Comparison of ENCODE assay signal across 22 mouse cellular contexts in genomic region chr8:114007103-114007502, GRCm38 (mm10).
A peak's percentile ranks its signal among the peaks of the same experiment; 100 is the strongest.
DNase-seq lines count a peak whose midpoint lies in the region; ATAC-seq and TF ChIP-seq lines count a peak whose summit lies in the region.
"Had no signal": no experiment of that assay in that cellular context is flagged by ENCODE, and none has a peak within 500 bp of the region (broad histone marks: within the 10 kb centered on the region; RNA-seq: fewer than 3 reads in every experiment).

No protein-coding gene starts in this region.

- no peak for TF ChIP-seq CTCF in heart, postnatal 0 days (IDR thresholded peaks at IDR 0.05; ENCODE audit: low read depth)

- ATAC-seq in heart, postnatal 0 days (ENCODE audit: insufficient read depth, low read depth): 0 out of 2 replicates have a peak, but pooled peaks have one; percentile 33
- ATAC-seq: liver, embryonic 12.5 days; midbrain, embryonic 13.5 days had no signal

- no peaks in the 10 kb centered on the region for H3K4me1 ChIP-seq in heart, postnatal 0 days (ENCODE audit: control insufficient read depth, insufficient read depth)
- H3K4me1 ChIP-seq: embryonic facial prominence, embryonic 15.5 days; forebrain, embryonic 12.5 days; hindbrain, embryonic 13.5 days; liver, embryonic 12.5 days; midbrain, embryonic 13.5 days; neural tube, embryonic 15.5 days had no signal

- TF ChIP-seq EP300 in heart, postnatal 0 days (IDR thresholded peaks at IDR 0.05; ENCODE audit: low read depth): no peak

- intact Hi-C loops in left cerebral cortex, postnatal 36 days (cut with DNase I): no loop called here

- no peaks in the 10 kb centered on the region for H3K27me3 ChIP-seq in heart, postnatal 0 days (ENCODE audit: control insufficient read depth, insufficient read depth, low read length)
- H3K27me3 ChIP-seq: embryonic facial prominence, embryonic 15.5 days; forebrain, embryonic 12.5 days; hindbrain, embryonic 13.5 days; liver, embryonic 12.5 days; midbrain, embryonic 13.5 days; neural tube, embryonic 15.5 days had no signal

- H3K27ac ChIP-seq in heart, postnatal 0 days (ENCODE audit: low read depth): no peak overlapping the region
- H3K27ac ChIP-seq: embryonic facial prominence, embryonic 15.5 days; forebrain, embryonic 12.5 days; hindbrain, embryonic 13.5 days; liver, embryonic 12.5 days; midbrain, embryonic 13.5 days; neural tube, embryonic 15.5 days had no signal

- no peak for DNase-seq in heart, postnatal 0 days (ENCODE audit: low spot score)
- DNase-seq in heart, adult 18-20 months: no peak
- DNase-seq in right cerebral cortex, adult 2 months (ENCODE audit: low spot score in 2 of 2): peak; percentile 25 to 37
- DNase-seq in right cerebral cortex, postnatal 4 days: no peak
- DNase-seq in left cerebral cortex, postnatal 36 days (ENCODE audit: low spot score in 2 of 2): peak; percentile 38 to 49
- no peak for DNase-seq in thymus, postnatal 25 days
- DNase-seq in spleen, postnatal 14 days (ENCODE audit: low spot score in 2 of 2): no peak
- DNase-seq: adrenal gland, postnatal 10 days; B cell, adult 2 months; cerebellum, adult 2 months; gastrocnemius, postnatal 25 days; heart, postnatal 14 days; kidney, adult 9 months; kidney, postnatal 4 days; lung, embryonic 14.5 days had no signal

- H3K36me3 ChIP-seq in heart, postnatal 0 days (replicated peaks; ENCODE audit: control insufficient read depth, insufficient read depth, low read length): no peaks in the 10 kb centered on the region
- H3K36me3 ChIP-seq: embryonic facial prominence, embryonic 15.5 days; forebrain, embryonic 12.5 days; hindbrain, embryonic 13.5 days; liver, embryonic 12.5 days; midbrain, embryonic 13.5 days; neural tube, embryonic 15.5 days had no signal

- H3K9me3 ChIP-seq in heart, postnatal 0 days (replicated peaks; ENCODE audit: control insufficient read depth, low read length): 0 out of 2 replicates have a peak, but pooled peaks cover 5% of the 10 kb centered on the region
- H3K9me3 ChIP-seq: embryonic facial prominence, embryonic 15.5 days; forebrain, embryonic 12.5 days; hindbrain, embryonic 13.5 days; liver, embryonic 12.5 days; midbrain, embryonic 13.5 days; neural tube, embryonic 15.5 days had no signal

- no peak overlapping the region for H3K9ac ChIP-seq in heart, postnatal 0 days (replicated peaks; ENCODE audit: low read depth, low read length)
- H3K9ac ChIP-seq: embryonic facial prominence, embryonic 15.5 days; forebrain, embryonic 12.5 days; hindbrain, embryonic 13.5 days; liver, embryonic 12.5 days; lung, embryonic 14.5 days; midbrain, embryonic 13.5 days; neural tube, embryonic 15.5 days had no signal

- 45% methylated on average over 10 of the region's 10 CpGs for WGBS in heart, postnatal 0 days

- no peak overlapping the region for H3K4me2 ChIP-seq in heart, postnatal 0 days (ENCODE audit: low read depth, low read length)
- H3K4me2 ChIP-seq: embryonic facial prominence, embryonic 15.5 days; forebrain, embryonic 12.5 days; hindbrain, embryonic 13.5 days; liver, embryonic 12.5 days; lung, embryonic 14.5 days; midbrain, embryonic 13.5 days; neural tube, embryonic 15.5 days had no signal

- H3K4me3 ChIP-seq in heart, postnatal 0 days (ENCODE audit: low read depth, low read length): no peak overlapping the region
- H3K4me3 ChIP-seq: embryonic facial prominence, embryonic 15.5 days; forebrain, embryonic 12.5 days; hindbrain, embryonic 13.5 days; liver, embryonic 12.5 days; midbrain, embryonic 13.5 days; myocyte; neural tube, embryonic 15.5 days had no signal

Comparison
In these comparisons a context has a peak if more than half of its experiments do, and no peak if none do; other contexts are left out.
1. DNase-seq: peak in right cerebral cortex, adult 2 months (2 of 2) and left cerebral cortex, postnatal 36 days (2 of 2); none in heart, postnatal 0 days (single experiment), heart, adult 18-20 months (0 of 2), right cerebral cortex, postnatal 4 days (single experiment), thymus, postnatal 25 days (single experiment) and spleen, postnatal 14 days (0 of 2).